Mouse (Mus musculus) embryonic facial prominence, embryonic 15.5 days (tissue): ENCODE results near the gene Sec23a. TPM values are rescaled to one million over a fixed set of nuclear protein-coding genes. Genes with fewer than 3 reads are reported as not detected.

Source experiments
- ATAC-seq: fragments of 200-750 bp; cut with Nextera tagmentation; 2 replicates; pipeline ENCODE4 v1.8.0; 2017; ENCODE audit warnings: low read depth, moderate TSS enrichment; ENCODE audit not compliant: insufficient number of reproducible peaks, low FRiP score, low TSS enrichment
- H3K27ac ChIP-seq: fragments of 300-500 bp; sonication (generic); replicated peaks from 2 replicates; pipeline ENCODE4 v1.5.1; 2015; ENCODE audit warnings: mild to moderate bottlenecking, inconsistent platforms
- H3K27me3 ChIP-seq: fragments of 300-500 bp; sonication (generic); 2 replicates; pipeline ENCODE4 v1.6.1; 2015; ENCODE audit warnings: inconsistent platforms
- H3K36me3 ChIP-seq: fragments of 300-500 bp; sonication (generic); 2 replicates; pipeline ENCODE4 v1.6.1; 2015; ENCODE audit warnings: mild to moderate bottlenecking, inconsistent platforms
- H3K4me1 ChIP-seq: fragments of 300-500 bp; sonication (generic); 2 replicates; pipeline ENCODE4 v1.6.1; 2015; ENCODE audit warnings: inconsistent platforms
- H3K4me2 ChIP-seq: fragments of 300-500 bp; sonication (generic); replicated peaks from 2 replicates; pipeline ENCODE4 v1.6.1; 2015; ENCODE audit warnings: mild to moderate bottlenecking, inconsistent platforms
- H3K4me3 ChIP-seq: fragments of 300-500 bp; sonication (generic); replicated peaks from 2 replicates; pipeline ENCODE4 v1.5.1; 2015; ENCODE audit warnings: mild to moderate bottlenecking, inconsistent platforms
- H3K9ac ChIP-seq: fragments of 300-500 bp; sonication (generic); 2 replicates; pipeline ENCODE4 v1.6.1; 2015; ENCODE audit warnings: inconsistent platforms
- H3K9me3 ChIP-seq: fragments of 300-500 bp; sonication (generic); replicated peaks from 2 replicates; pipeline ENCODE4 v1.6.1; 2016; ENCODE audit warnings: inconsistent platforms
- WGBS: fragments of 180-500 bp; shearing (Covaris S2); methylation state at CpG from one replicate; pipeline ENCODE4 v1.1.7; 2015; 5-methylcytosine and 5-hydroxymethylcytosine counted together
- polyA plus RNA-seq: library from polyadenylated mRNA; unstranded; fragments of >200 nt; fragmentation: Nextera tagmentation; extraction: Ambion mirVana; gene quantifications from 2 replicates; pipeline ENCODE4 v1.2.1, GENCODE M21; 2015

Sec23a gene
- polyA plus RNA-seq, 1 experiment from 2014 or later: 87.9 TPM

DNA sequence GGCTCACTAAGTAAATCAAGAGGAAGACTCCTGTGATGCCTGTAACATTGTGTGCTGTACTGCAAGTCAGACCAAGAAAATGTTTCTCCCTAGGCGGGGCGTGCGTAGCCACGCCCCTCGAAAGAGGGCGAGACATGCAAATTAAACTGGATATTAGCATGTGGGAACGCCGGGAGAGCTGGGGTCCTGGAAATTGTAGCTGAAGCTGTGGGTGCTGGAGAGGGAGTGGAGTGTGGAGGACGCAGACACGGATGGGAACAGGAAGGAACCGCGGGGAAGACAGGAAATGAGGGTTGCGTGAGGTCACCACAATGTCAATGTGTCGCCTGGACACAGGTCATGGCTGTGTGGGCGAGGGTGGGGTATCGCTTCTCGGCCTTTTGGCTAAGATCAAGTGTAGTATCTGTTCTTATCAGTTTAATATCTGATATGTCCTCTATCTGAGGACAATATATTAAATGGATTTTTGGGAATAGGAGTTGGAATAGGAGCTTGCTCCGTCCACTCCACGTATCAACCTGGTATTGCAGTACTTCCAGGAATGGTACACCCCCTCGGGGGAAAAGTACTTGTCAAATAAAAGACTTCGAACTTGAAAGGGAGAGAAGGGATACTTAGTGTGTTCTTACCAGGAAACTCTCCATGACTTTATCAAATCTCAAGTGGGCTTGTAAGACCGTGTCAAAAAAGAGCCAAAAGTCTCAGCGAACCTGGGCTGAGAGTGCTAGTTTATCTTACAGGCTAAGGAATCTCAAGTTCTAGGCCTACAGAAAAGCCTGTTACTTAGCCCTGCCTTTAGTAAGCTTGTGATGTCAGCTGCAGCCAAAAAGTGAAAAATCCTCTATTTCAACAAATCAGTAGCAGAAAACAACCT lies 28.4 kb upstream of the Sec23a start:
- 0 out of 2 replicates have a peak, but pooled peaks cover 3% of the 10 kb centered on the region for H3K4me1 ChIP-seq
- no peak overlapping the region for H3K9ac ChIP-seq
- ATAC-seq: peak; percentile 51
- no peak overlapping the region; the same call in 1 of the 2 replicates for H3K4me3 ChIP-seq
- H3K36me3 ChIP-seq: peaks cover 32% of the 10 kb centered on the region
- WGBS: 8% methylated on average over 23 of the region's 23 CpGs
- H3K4me2 ChIP-seq: peak overlapping the region; percentile 21; the same call in 1 of the 2 replicates
- no peaks in the 10 kb centered on the region for H3K9me3 ChIP-seq
- H3K27ac ChIP-seq: peak overlapping the region; percentile 80
- H3K27me3 ChIP-seq: no peaks in the 10 kb centered on the region

DNA sequence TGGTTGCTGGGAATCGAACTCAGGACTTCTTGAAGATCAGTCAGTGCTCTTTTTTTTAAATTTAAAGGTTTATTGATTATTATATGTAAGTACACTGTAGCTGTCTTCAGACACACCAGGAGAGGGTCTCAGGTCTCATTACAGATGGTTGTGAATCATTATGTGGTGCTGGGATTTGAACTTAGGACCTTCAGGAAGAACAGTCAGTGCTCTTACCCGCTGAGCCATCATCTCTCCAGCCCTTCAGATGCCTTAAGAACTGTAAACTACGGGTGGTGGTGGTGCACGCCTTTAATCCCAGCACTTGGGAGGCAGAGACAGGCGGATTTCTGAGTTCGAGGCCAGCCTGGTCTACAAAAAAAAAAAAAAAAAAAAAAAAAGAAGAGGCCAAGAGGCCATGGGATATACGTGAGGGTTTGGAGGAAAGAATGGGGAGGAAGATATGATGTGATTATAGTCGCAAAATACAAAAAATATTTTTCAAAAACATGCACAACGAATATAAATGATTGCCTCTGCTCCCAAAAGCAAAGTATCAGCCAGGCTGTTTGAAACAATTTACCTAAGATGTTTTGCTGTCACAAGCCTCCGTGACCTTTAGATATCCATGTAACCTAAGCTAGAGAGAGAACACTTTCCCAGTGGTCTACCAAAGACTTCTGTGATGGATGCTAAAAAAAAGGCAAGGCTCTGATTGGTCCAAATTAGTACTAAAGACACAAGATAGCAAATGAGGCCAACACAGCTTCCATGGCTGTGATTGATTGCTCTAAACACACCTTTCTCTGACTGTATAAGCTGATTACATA lies 27.5 kb upstream of the Sec23a start:
- H3K27ac ChIP-seq: peak overlapping the region; percentile 80; the same call in 1 of the 2 replicates
- ATAC-seq: 0 out of 2 replicates have a peak, but pooled peaks have one; percentile 39
- no peak overlapping the region for H3K9ac ChIP-seq
- H3K9me3 ChIP-seq: no peaks in the 10 kb centered on the region
- 68% methylated on average over 10 of the region's 10 CpGs for WGBS
- no peaks in the 10 kb centered on the region for H3K27me3 ChIP-seq
- H3K4me1 ChIP-seq: 0 out of 2 replicates have a peak, but pooled peaks cover 3% of the 10 kb centered on the region
- H3K4me3 ChIP-seq: no peak overlapping the region
- H3K36me3 ChIP-seq: peaks cover 24% of the 10 kb centered on the region
- H3K4me2 ChIP-seq: peak overlapping the region; percentile 21; the same call in 1 of the 2 replicates

DNA sequence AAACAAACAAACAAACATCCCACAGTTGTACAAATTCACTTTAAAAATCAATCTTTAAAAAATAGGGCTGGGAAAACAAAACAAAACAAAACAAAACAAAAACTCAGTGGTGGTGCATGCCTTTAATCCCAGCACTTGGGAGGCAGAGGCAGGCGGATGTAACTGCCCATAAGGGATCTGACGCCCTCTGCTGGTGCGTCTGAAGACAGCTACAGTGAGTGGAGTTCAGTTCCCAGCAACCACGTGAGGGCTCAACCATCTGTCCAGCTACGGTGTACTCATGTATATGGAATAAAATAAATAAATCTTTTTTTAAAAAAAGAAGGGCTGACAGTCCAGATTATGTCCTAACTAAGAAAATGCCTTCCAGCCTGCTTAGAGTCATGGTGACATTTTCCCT lies 20.3 kb upstream of the Sec23a start:
- peaks cover 18% of the 10 kb centered on the region; the same call in 1 of the 2 replicates for H3K36me3 ChIP-seq
- H3K27ac ChIP-seq: no peak overlapping the region
- ATAC-seq: no peak
- no peaks in the 10 kb centered on the region for H3K4me1 ChIP-seq
- H3K9ac ChIP-seq: no peak overlapping the region
- WGBS: 67% methylated on average over 5 of the region's 5 CpGs
- no peak overlapping the region for H3K4me2 ChIP-seq
- H3K9me3 ChIP-seq: no peaks in the 10 kb centered on the region
- no peaks in the 10 kb centered on the region for H3K27me3 ChIP-seq
- H3K4me3 ChIP-seq: no peak overlapping the region

DNA sequence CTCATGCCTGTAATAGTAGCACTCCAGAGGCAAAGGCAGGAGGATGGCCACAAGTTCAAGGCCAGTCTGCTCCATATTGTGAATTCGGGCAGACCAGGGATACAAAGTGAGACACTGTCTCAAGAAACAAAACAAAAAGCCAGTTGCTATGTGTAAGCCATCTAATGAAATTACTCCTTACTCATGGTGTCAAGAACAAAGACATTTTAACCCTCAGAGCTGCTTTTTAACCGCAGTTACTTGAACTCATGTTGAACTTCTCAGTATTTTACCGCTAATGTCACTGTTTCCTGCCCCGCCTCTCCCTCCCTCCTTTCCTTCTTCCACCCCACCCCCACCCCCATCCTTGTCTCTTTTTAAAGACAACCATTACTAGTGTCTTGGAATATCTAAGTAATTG lies 9.5 kb upstream of the Sec23a start:
- Histone ChIP-seq H3K4me3 (no peak overlapping the region), H3K9ac (no peak overlapping the region), H3K4me2 (no peak overlapping the region), H3K9me3 (no peaks in the 10 kb centered on the region), H3K36me3 (peaks cover 41% of the 10 kb centered on the region), H3K27me3 (no peaks in the 10 kb centered on the region), H3K27ac (no peak overlapping the region), H3K4me1 (no peaks in the 10 kb centered on the region)
- ATAC-seq: no peak
- WGBS: 85% methylated on average over 4 of the region's 4 CpGs

DNA sequence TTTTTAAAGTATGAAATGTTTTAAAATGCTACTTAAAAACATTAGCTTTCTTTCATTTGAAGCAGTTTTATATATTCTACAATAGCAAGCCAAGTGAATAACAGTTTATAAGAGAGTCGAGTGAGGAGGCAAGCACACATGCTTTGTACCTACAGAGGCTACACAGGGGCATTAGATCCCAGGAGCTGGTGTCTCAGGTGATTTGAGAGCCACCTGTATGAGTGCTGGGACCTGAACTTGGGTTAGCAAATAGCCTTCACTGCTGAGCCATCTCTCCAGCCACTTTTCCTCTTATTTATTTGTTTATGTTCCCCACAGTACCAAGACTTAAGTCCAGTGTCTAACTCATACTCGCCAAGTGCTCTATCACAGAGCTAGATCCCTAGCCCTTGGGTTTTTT lies 8.1 kb upstream of the Sec23a start:
- WGBS: 81% methylated on average over 2 of the region's 2 CpGs
- Histone ChIP-seq H3K4me3 (no peak overlapping the region), H3K9me3 (no peaks in the 10 kb centered on the region), H3K4me2 (no peak overlapping the region), H3K36me3 (peaks cover 36% of the 10 kb centered on the region), H3K9ac (no peak overlapping the region), H3K27ac (no peak overlapping the region), H3K27me3 (no peaks in the 10 kb centered on the region), H3K4me1 (no peaks in the 10 kb centered on the region)
- no peak for ATAC-seq

DNA sequence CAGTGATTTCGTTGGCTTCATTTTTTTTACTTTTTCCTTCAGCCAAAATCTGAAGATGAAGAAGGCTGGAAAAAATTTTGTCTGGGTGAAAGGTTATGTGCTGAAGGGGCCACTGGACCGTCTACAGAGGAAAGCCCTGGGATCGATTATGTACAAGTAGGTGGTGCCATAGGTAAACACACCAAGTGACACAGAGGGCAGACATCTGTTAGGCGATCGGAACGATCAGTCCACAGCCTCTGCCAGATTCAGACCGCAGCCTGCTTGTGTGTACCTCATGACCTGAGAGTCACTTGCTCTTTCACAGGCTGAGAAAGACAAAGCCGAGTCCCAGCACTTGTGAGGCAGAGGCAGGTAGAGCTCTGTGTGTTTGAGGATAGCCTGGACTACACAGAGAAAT lies 6.2 kb upstream of the Sec23a start:
- Histone ChIP-seq H3K4me3 (no peak overlapping the region), H3K36me3 (peaks cover 26% of the 10 kb centered on the region), H3K9me3 (no peaks in the 10 kb centered on the region), H3K4me1 (no peaks in the 10 kb centered on the region), H3K4me2 (no peak overlapping the region), H3K9ac (no peak overlapping the region), H3K27me3 (no peaks in the 10 kb centered on the region), H3K27ac (no peak overlapping the region)
- 64% methylated on average over 8 of the region's 8 CpGs for WGBS
- no peak for ATAC-seq

DNA sequence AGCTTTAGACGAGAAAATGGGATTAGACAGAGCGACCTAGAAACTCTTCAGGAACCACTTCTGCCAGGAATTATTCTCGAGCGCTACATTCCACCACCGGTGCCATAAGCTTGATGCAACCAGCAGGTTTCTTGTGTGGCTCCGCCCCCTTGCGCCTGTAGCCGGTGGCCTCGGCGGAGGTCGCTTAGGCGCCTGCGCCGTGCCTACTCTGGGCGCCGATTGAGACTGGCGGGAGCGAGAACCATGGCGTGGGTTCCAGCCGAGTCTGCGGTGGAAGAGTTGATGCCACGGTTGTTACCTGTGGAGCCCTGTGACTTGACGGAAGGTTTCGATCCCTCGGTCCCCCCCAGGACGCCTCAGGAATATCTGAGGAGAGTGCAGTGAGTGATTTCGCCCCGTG lies 1.4 kb upstream of the Sec23a start, which contains the start of gene Gemin2:
Gemin2 (plus strand) TSS at position 160 of the 400 bp plus-strand sequence.
- Histone ChIP-seq H3K4me3 (peak within 1 kb of the TSS; percentile 86), H3K9me3 (no peaks in the 10 kb centered on the region), H3K9ac (peak within 1 kb of the TSS; percentile 37), H3K4me2 (peak within 1 kb of the TSS; percentile 71), H3K27ac (peak within 1 kb of the TSS; percentile 91), H3K27me3 (no peaks in the 10 kb centered on the region), H3K36me3 (no peaks in the 10 kb centered on the region; the same call in 1 of the 2 replicates), H3K4me1 (peaks cover 19% of the 10 kb centered on the region)
- peak; percentile 75 for ATAC-seq
- under 1% methylated on average over 28 of the region's 28 CpGs for WGBS

DNA sequence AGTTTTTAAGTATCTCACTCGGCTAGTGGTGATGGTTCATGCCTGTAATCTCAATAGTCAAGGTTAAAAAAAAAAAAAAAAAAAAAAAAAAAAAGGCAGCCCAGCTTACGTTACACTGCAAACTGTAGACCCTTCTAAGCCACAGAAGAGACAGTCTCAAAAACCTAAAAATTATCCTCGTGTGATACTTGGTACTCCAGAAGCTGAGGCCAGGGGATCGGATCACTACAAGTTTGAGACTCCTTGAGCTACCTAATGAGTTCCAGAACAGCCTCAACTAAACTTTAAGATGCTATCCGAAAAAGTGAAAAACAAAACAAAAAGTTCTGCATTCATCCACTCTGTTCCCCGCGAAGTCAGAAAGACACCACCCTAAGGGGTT lies 884 bp upstream of the Sec23a start:
- peak overlapping the region; percentile 91 for H3K27ac ChIP-seq
- WGBS: 2% methylated on average over 7 of the region's 7 CpGs
- H3K9me3 ChIP-seq: no peaks in the 10 kb centered on the region
- ATAC-seq: no peak
- H3K27me3 ChIP-seq: no peaks in the 10 kb centered on the region
- peaks cover 25% of the 10 kb centered on the region for H3K4me1 ChIP-seq
- H3K36me3 ChIP-seq: no peaks in the 10 kb centered on the region; the same call in 1 of the 2 replicates
- peak overlapping the region; percentile 71 for H3K4me2 ChIP-seq
- H3K9ac ChIP-seq: peak overlapping the region; percentile 37
- H3K4me3 ChIP-seq: peak overlapping the region; percentile 86

DNA sequence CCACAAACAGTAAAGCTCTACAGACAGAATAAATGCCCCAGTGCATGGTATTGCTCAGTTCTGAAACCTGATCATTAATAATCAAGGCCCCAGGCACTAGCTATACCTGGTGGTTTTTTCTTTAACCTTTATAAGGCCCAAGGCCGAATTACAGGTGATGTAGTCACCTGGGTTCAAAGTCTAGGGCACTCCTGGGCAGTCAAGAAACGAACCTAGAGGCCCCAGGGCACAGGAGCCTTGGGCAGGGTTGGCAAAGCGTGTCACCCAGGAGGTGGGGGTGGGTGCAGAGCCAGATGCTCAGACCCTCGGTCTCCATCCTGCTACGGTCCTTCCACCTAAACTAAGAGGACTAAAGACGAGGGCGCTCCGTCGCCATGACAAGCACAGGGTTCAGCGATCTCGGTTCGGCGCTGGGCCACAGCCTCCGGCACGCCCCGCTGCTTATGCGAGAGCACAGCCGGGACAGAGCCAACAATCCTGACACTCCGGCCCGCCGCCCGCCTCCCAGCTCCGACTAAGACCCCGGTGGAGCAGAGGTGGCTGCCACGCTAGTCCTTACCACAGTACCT lies 458 bp downstream of the Sec23a start:
- Histone ChIP-seq H3K36me3 (peaks cover 7% of the 10 kb centered on the region), H3K4me3 (peak overlapping the region; percentile 86), H3K4me1 (peaks cover 26% of the 10 kb centered on the region), H3K9me3 (no peaks in the 10 kb centered on the region), H3K27ac (peak overlapping the region; percentile 95), H3K4me2 (peak overlapping the region; percentile 63), H3K9ac (peak overlapping the region; percentile 80), H3K27me3 (no peaks in the 10 kb centered on the region)
- WGBS: under 1% methylated on average over 25 of the region's 25 CpGs
- ATAC-seq: peak; percentile 67

DNA sequence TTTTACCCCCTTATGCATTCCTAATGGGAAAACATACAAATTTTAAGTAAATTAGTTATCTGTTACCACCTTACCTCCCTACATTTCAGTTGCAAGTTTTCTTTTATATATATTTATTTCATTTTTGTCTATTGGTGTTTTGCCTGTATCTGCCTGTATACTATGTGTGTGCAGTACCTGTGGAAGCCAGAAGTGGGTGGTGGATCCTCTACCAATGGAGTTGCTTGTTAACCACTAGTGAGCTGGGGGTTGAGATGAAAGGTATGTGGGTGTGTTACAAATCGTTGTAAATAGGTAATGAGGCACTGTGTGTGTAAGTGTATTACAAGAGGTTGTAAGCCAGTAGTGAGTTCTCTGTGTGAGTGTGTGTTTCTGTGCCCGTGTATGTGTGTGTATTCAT lies 1.3 kb downstream of the Sec23a start:
- Histone ChIP-seq H3K27ac (no peak overlapping the region), H3K4me3 (peak overlapping the region; percentile 86), H3K9me3 (no peaks in the 10 kb centered on the region), H3K4me2 (peak overlapping the region; percentile 63), H3K4me1 (peaks cover 26% of the 10 kb centered on the region), H3K9ac (0 out of 2 replicates have a peak overlapping the region, but pooled peaks have one; percentile 80), H3K36me3 (peaks cover 15% of the 10 kb centered on the region), H3K27me3 (no peaks in the 10 kb centered on the region)
- 60% methylated on average over 2 of the region's 2 CpGs for WGBS
- ATAC-seq: no peak

DNA sequence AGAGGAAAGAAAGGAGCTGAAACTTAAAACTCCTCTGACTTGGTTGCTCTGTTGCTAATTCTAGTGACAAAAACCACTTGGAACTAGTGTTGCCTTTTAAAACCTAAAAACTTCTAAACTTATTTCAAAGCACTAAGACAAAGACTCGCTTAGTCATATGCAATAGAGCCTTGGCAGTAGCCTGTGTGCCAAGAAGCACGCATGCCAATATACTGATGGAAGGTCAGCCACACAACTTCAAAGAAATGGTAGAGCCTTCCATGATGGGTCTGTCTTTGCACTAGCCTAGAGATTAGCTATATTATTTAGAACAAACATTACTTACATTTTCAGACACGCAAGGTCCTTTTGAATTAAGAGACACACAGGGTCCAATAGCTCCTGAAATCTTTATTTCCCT lies 26.1 kb downstream of the Sec23a start:
- no peak for ATAC-seq
- no peak overlapping the region for H3K9ac ChIP-seq
- H3K27me3 ChIP-seq: no peaks in the 10 kb centered on the region
- H3K4me2 ChIP-seq: no peak overlapping the region
- 96% methylated on average over 3 of the region's 3 CpGs for WGBS
- H3K4me3 ChIP-seq: no peak overlapping the region
- peaks cover 72% of the 10 kb centered on the region for H3K36me3 ChIP-seq
- no peak overlapping the region for H3K27ac ChIP-seq
- no peaks in the 10 kb centered on the region for H3K9me3 ChIP-seq
- H3K4me1 ChIP-seq: no peaks in the 10 kb centered on the region
